Mouse (Mus musculus) c-Kit-positive CD71-negative TER-119-negative erythroid progenitor cells, embryonic 14.5 days (primary cell): ENCODE measurements around the gene Zbtb2.
A peak's percentile ranks its signal among the peaks of the same experiment; 100 is the strongest.

Experiments
- DNase-seq: peaks from one replicate; pipeline ENCODE4 v3.0.0-alpha.2; 2013; ENCODE audit warnings: low read depth

Zbtb2 gene

GRCm38 (mm10) chr10:4384244-4384643, 3.7 kb downstream of the Zbtb2 start:
- no peak for DNase-seq

- no peak for DNase-seq
These were observed 7.2 kb downstream of the Zbtb2 start for GRCm38 (mm10) chr10:4380748-4381147.

GRCm38 (mm10) chr10:4376931-4377330, 11.0 kb downstream of the Zbtb2 start:
- no peak for DNase-seq

GRCm38 (mm10) chr10:4376461-4376860, 11.4 kb downstream of the Zbtb2 start:
- no peak for DNase-seq

GRCm38 (mm10) chr10:4375267-4375666, 12.6 kb downstream of the Zbtb2 start:
- no peak for DNase-seq

- DNase-seq, result no peak
These were observed 13.2 kb downstream of the Zbtb2 start for GRCm38 (mm10) chr10:4374734-4375133.

- no peak for DNase-seq
These were observed 13.7 kb downstream of the Zbtb2 start for GRCm38 (mm10) chr10:4374239-4374638.

GRCm38 (mm10) chr10:4373558-4373957, 14.3 kb downstream of the Zbtb2 start:
- DNase-seq, result no peak

GRCm38 (mm10) chr10:4372011-4372410, 15.9 kb downstream of the Zbtb2 start:
- DNase-seq, result no peak

GRCm38 (mm10) chr10:4370105-4370504, 17.8 kb downstream of the Zbtb2 start:
- no peak for DNase-seq

- no peak for DNase-seq
These were observed 23.3 kb downstream of the Zbtb2 start for GRCm38 (mm10) chr10:4364618-4365017.

GRCm38 (mm10) chr10:4357435-4357834, 30.5 kb downstream of the Zbtb2 start:
- no peak for DNase-seq

GRCm38 (mm10) chr10:4356640-4357039, 31.3 kb downstream of the Zbtb2 start:
- no peak for DNase-seq

- no peak for DNase-seq
These were observed 31.9 kb downstream of the Zbtb2 start for GRCm38 (mm10) chr10:4355882-4356451.

- DNase-seq, result no peak
These were observed 33.3 kb downstream of the Zbtb2 start for GRCm38 (mm10) chr10:4354371-4355260.

- DNase-seq, result no peak
These were observed 40.3 kb downstream of the Zbtb2 start for GRCm38 (mm10) chr10:4347591-4347990.

- no peak for DNase-seq
These were observed 40.8 kb downstream of the Zbtb2 start for GRCm38 (mm10) chr10:4347136-4347492.

GRCm38 (mm10) chr10:4346489-4347135, 41.3 kb downstream of the Zbtb2 start:
- peak; percentile 88 for DNase-seq

GRCm38 (mm10) chr10:4341430-4341829, 46.5 kb downstream of the Zbtb2 start:
- peak; percentile 28 for DNase-seq

GRCm38 (mm10) chr10:4338863-4339461, 48.9 kb downstream of the Zbtb2 start:
- no peak for DNase-seq

GRCm38 (mm10) chr10:4334039-4334683, 53.7 kb downstream of the Zbtb2 start:
- peak; percentile 71 for DNase-seq

- peak; percentile 24 for DNase-seq
These were observed 54.6 kb downstream of the Zbtb2 start for GRCm38 (mm10) chr10:4333319-4333718.
